Mouse (Mus musculus) adrenal gland, adult (tissue): Measurements from ENCODE around the gene Rap1b.

Experiments used
- DNase-seq, 2 experiments: peaks; one replicate each; pipeline ENCODE4 v3.0.0; 2022 to 2023; ENCODE audit warnings: low spot score in 1 of 2; ENCODE audit not compliant: inconsistent age in 2 of 2

Gene Rap1b

GRCm38 (mm10) chr10:117790421-117791170 is 55.2 kb downstream of the Rap1b start:
- DNase-seq, result no peak

GRCm38 (mm10) chr10:117790011-117790410 is 55.8 kb downstream of the Rap1b start:
- no peak for DNase-seq

- no peak for DNase-seq
These were observed 61.2 kb downstream of the Rap1b start for GRCm38 (mm10) chr10:117784646-117785045.

GRCm38 (mm10) chr10:117783786-117784420 is 61.9 kb downstream of the Rap1b start:
- no peak for DNase-seq

- no peak for DNase-seq
These were observed 63.2 kb downstream of the Rap1b start for GRCm38 (mm10) chr10:117782491-117783260.

GRCm38 (mm10) chr10:117782056-117782455 is 63.8 kb downstream of the Rap1b start:
- no peak for DNase-seq

- DNase-seq, result no peak
These were observed 64.7 kb downstream of the Rap1b start for GRCm38 (mm10) chr10:117781021-117781725.

GRCm38 (mm10) chr10:117780306-117780911 is 65.4 kb downstream of the Rap1b start:
- no peak for DNase-seq

GRCm38 (mm10) chr10:117779581-117780305 is 66.1 kb downstream of the Rap1b start:
- no peak for DNase-seq

- DNase-seq, result no peak
These were observed 66.9 kb downstream of the Rap1b start for GRCm38 (mm10) chr10:117778951-117779350.

GRCm38 (mm10) chr10:117778328-117778910 is 67.4 kb downstream of the Rap1b start:
- DNase-seq, result no peak

GRCm38 (mm10) chr10:117777501-117778327 is 68.1 kb downstream of the Rap1b start:
- no peak for DNase-seq

- no peak for DNase-seq
These were observed 68.7 kb downstream of the Rap1b start for GRCm38 (mm10) chr10:117777103-117777470.

GRCm38 (mm10) chr10:117776281-117777102 is 69.3 kb downstream of the Rap1b start:
- no peak for DNase-seq

GRCm38 (mm10) chr10:117775401-117776144 is 70.3 kb downstream of the Rap1b start:
- DNase-seq, result no peak

- DNase-seq, result no peak
These were observed 71.1 kb downstream of the Rap1b start for GRCm38 (mm10) chr10:117774817-117775120.

- no peak for DNase-seq
These were observed 71.6 kb downstream of the Rap1b start for GRCm38 (mm10) chr10:117774011-117774816.
